Mouse (Mus musculus) G1E (cell line): ENCODE measurements around the gene Slc2a12. TPM values are rescaled to one million over a fixed set of nuclear protein-coding genes. Genes with fewer than 3 reads are reported as not detected.

ENCODE experiments used
- ATAC-seq: 2 replicates; pipeline ENCODE4 v1.8.0; 2016; ENCODE audit warnings: mild to moderate bottlenecking; ENCODE audit not compliant: insufficient number of reproducible peaks, poor library complexity, low FRiP score, severe bottlenecking; ENCODE audit errors: extremely low read depth
- DNase-seq: peaks from one replicate; pipeline ENCODE4 v3.0.0; 2012; ENCODE audit warnings: low spot score
- H3K27me3 ChIP-seq: 2 replicates; pipeline ENCODE4 v1.6.1; 2012; ENCODE audit warnings: mild to moderate bottlenecking, low read length, inconsistent platforms; ENCODE audit not compliant: insufficient read depth
- H3K36me3 ChIP-seq: replicated peaks from 2 replicates; pipeline ENCODE3; 2012; ENCODE audit warnings: mild to moderate bottlenecking, inconsistent platforms
- H3K4me1 ChIP-seq: 2 replicates; pipeline ENCODE4 v1.6.1; 2012; ENCODE audit warnings: low read depth, low read length, inconsistent platforms, mixed read lengths; ENCODE audit not compliant: insufficient read depth
- H3K4me3 ChIP-seq: 2 replicates; pipeline ENCODE4 v1.5.1; 2012; ENCODE audit warnings: low read depth, mild to moderate bottlenecking, inconsistent platforms, low read length, moderate library complexity, mixed read lengths
- H3K9me3 ChIP-seq: replicated peaks from 2 replicates; pipeline ENCODE4 v1.6.1; 2012; ENCODE audit warnings: inconsistent platforms
- CTCF ChIP-seq: IDR thresholded peaks from 2 replicates; pipeline ENCODE4 v1.5.1; 2012; ENCODE audit warnings: low read depth, low read length, inconsistent platforms, mixed read lengths
- GATA1 ChIP-seq: IDR thresholded peaks from 2 replicates; pipeline ENCODE4 v1.6.1; 2012; ENCODE audit warnings: borderline replicate concordance, low read length, inconsistent platforms, mixed read lengths
- GATA2 ChIP-seq: IDR thresholded peaks from 2 replicates; pipeline ENCODE4 v1.6.1; 2012; ENCODE audit warnings: low read depth, low read length, inconsistent platforms, borderline replicate concordance
- POLR2AphosphoS5 ChIP-seq: IDR thresholded peaks from 2 replicates; pipeline ENCODE4 v1.6.1; 2012; ENCODE audit warnings: low read depth, low read length, inconsistent platforms; ENCODE audit not compliant: insufficient replicate concordance
- TAL1 ChIP-seq: conservative IDR thresholded peaks from 2 replicates; pipeline ENCODE4 v1.6.1; 2012; ENCODE audit warnings: low read depth, low read length, inconsistent platforms, mixed read lengths
- polyA plus RNA-seq: library from polyadenylated mRNA; stranded (reverse); fragments of >175 nt; gene quantifications from 2 replicates; pipeline ENCODE4 v1.2.3, GENCODE M21; 2012
- total RNA-seq, 2 experiments: library from RNA; stranded (forward) in 1 of 2; stranded (reverse) in 1 of 2; fragments of 200-1000 nt in 1 of 2; fragments of >200 nt in 1 of 2; fragmentation: Nextera tagmentation in 1 of 2; gene quantifications; 2 replicates each; pipeline ENCODE4 v1.2.3; 2014 to 2017

The Slc2a12 gene
- total and polyA plus RNA-seq, 3 experiments, result 0.16 TPM; not detected in 2

GRCm38 (mm10) chr10:22631956-22632355 lies 12.9 kb upstream of the Slc2a12 start:
- Histone ChIP-seq H3K9me3 (no peaks in the 10 kb centered on the region), H3K36me3 (no peaks in the 10 kb centered on the region), H3K4me1 (no peaks in the 10 kb centered on the region), H3K27me3 (peaks cover 23% of the 10 kb centered on the region), H3K4me3 (no peak overlapping the region)
- DNase-seq (no peak), ATAC-seq (no peak)
- no peak for TF ChIP-seq GATA2

DNA sequence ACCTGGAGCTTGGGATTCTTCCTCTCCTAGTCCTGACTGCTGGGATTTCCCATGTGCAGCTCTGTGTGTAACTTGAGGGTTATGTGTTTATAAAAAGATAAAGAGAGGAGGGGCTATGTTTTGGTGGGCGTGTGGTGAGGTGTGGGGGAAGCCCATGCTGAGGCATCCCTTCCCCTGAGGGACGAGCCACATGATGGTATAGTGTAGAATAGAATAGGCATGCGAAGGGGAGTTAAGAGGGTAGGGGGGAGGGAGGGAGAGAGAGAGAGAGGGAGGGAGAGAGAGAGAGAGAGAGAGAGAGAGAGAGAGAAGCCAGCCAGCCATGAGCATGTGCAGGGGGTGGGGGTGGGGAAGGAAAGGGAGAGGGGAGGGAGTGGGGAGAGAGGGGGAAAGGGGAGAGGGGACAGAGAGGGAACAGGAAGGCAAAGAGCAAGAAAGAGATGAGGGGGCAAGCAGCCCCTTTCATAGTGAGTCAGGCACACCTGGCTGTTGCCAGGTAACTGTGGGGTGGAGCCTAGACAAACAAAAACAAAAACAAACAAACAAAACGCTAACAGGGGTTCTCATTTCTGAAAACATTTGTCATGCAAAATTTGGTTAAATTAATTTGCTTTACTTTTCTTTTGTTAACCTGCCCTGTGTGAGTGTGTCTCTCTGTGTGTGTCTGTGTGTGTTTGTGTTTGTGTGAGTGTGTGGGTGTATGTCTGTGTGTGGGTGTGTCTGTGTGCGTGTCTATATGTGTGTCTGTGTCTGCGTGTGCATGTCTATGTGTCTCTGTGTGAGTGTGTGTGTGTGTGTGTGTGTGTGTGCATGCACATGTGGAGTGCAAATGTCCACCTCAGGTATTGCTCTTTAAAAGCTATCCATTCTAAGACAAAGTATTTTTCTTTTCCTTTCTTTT lies 11.2 kb upstream of the Slc2a12 start:
- peaks cover 4% of the 10 kb centered on the region; the same call in 1 of the 2 replicates for H3K4me1 ChIP-seq
- ATAC-seq (no peak), DNase-seq (no peak)
- peaks cover 23% of the 10 kb centered on the region for H3K27me3 ChIP-seq
- no peak overlapping the region for H3K4me3 ChIP-seq
- H3K36me3 ChIP-seq, result no peaks in the 10 kb centered on the region
- TF ChIP-seq GATA2 (no peak), POLR2AphosphoS5 (no peak), GATA1 (no peak), CTCF (no peak), TAL1 (no peak)
- no peaks in the 10 kb centered on the region for H3K9me3 ChIP-seq

- Histone ChIP-seq H3K36me3 (no peaks in the 10 kb centered on the region), H3K4me3 (no peak overlapping the region), H3K27me3 (peaks cover 6% of the 10 kb centered on the region; the same call in 1 of the 2 replicates), H3K9me3 (no peaks in the 10 kb centered on the region), H3K4me1 (peaks cover 4% of the 10 kb centered on the region; the same call in 1 of the 2 replicates)
- DNase-seq, result no peak
- TF ChIP-seq CTCF (no peak), GATA2 (no peak), POLR2AphosphoS5 (no peak), GATA1 (no peak), TAL1 (no peak)
- no peak for ATAC-seq
Observed at GRCm38 (mm10) chr10:22637241-22637640, 7.6 kb upstream of the Slc2a12 start.

DNA sequence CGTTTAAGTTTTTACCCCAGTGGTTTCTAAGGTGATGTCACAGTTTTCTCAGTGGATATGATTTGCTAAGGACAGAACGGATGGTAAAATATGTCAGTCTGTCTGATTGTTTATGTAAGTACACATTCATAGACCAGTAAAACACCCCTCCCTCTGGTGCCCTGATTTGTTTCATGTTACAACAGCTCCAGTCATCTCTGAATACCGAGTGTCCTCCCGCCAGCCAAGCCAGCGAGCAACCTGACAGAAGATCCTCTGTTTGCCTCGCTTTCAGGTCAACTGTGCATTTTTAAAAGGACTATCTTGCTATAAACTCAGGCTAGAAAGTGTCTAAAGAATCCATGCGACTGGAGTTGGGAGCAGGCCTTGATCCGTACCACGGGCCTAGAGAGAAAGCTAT lies 640 bp upstream of the Slc2a12 start:
- peaks cover 4% of the 10 kb centered on the region; the same call in 1 of the 2 replicates for H3K27me3 ChIP-seq
- H3K36me3 ChIP-seq, result no peaks in the 10 kb centered on the region
- ATAC-seq, result no peak
- no peaks in the 10 kb centered on the region for H3K9me3 ChIP-seq
- TF ChIP-seq POLR2AphosphoS5 (no peak), GATA2 (no peak), TAL1 (no peak), GATA1 (no peak), CTCF (no peak)
- no peaks in the 10 kb centered on the region for H3K4me1 ChIP-seq
- no peak for DNase-seq
- H3K4me3 ChIP-seq, result no peak overlapping the region

DNA sequence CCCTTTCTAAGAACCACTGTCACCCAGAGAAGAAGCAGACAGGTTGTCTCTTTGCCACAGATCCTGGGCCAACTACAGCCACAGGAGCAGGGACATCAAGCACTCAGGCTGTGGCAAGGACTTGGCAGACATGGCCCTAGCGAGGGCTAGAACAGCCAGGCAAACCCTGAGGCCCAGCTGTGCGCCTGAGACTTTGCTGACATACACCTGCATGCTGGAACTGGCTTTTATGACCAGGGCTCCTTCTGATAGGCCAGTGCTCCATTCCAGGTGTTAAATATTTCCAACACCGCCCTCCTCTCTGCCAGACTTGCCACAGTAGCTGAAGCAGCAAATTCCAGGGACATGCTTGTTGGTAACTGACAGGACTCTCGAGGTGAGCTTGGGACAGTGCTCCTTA lies 3.9 kb downstream of the Slc2a12 start:
- no peak overlapping the region for H3K4me3 ChIP-seq
- H3K27me3 ChIP-seq, result peaks cover 4% of the 10 kb centered on the region
- DNase-seq, result no peak
- ATAC-seq, result no peak
- no peaks in the 10 kb centered on the region for H3K9me3 ChIP-seq
- no peaks in the 10 kb centered on the region for H3K36me3 ChIP-seq
- TF ChIP-seq TAL1, result no peak
- TF ChIP-seq POLR2AphosphoS5, result no peak
- TF ChIP-seq GATA2, result no peak
- TF ChIP-seq GATA1, result no peak
- TF ChIP-seq CTCF, result no peak
- no peaks in the 10 kb centered on the region for H3K4me1 ChIP-seq

DNA sequence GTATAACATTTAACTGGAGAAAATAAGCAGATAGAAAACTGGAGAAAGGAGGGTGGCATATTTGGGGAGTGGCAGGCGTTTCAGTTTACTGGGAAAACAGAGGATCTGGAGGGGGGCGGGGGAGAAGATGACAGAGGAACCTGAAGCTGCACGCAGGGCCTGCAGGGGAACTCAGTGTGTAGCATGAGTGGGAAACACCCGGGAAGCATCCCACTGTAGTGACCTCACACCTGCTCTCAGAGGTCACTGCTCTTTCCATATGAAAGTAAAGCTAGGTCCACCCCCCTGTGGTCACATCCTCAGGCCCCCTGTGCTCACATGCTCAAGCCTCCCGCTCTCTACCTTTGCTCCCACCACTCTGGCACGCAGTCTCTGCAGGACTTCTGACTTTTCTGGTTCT lies 9.0 kb downstream of the Slc2a12 start:
- DNase-seq, result no peak
- no peak for ATAC-seq

More for the DNA sequence above, 9.0 kb downstream of the Slc2a12 start:
- TF ChIP-seq POLR2AphosphoS5 (no peak), TAL1 (no peak), CTCF (no peak), GATA2 (no peak), GATA1 (no peak)
- H3K36me3 ChIP-seq, result no peaks in the 10 kb centered on the region
- no peaks in the 10 kb centered on the region for H3K9me3 ChIP-seq
- H3K4me1 ChIP-seq, result no peaks in the 10 kb centered on the region
- peaks cover 7% of the 10 kb centered on the region for H3K27me3 ChIP-seq
- H3K4me3 ChIP-seq, result no peak overlapping the region
